Mouse (Mus musculus) T-helper 17 cell (primary cell): ENCODE measurements at regions not wholly inside any gene's neighbourhood (a gene's known extent, or its start where the extent isn't known, plus 50 kb on each side); places are given as distances from the start of the nearest gene placed in this dataset.

Experiments used
- in situ Hi-C, 2 experiments: fragments of 300-600 bp; cut with MboI, MseI; formaldehyde crosslinking; loops; 1 replicate in 1 of 2; 2 replicates in 1 of 2; pipeline ENCODE4 v1.15.1; 2025; ENCODE audit warnings: high pct_unique_total_duplicates in 2 of 2

DNA sequence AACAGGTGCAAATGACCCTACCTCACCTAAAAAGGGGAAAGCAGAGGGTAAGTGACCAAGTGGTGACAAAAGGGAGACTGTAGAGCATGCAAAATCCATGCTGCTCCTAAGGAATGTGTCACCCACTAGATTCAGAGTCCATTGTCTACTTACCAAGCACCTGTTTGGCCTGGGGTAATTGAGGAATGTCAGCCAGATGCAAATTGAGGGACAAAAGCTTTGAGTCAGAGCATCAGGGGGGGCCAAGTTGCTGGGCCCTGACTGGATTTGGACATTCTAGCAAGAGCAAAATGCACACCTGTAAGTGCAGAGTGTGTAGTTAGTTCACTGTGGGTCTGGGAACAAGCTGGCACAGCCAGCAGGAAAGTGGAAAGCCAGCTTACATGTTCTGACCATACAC, 2783.6 kb downstream of the Gm37988 start:
- in situ Hi-C loops = no loop called here
